Mouse (Mus musculus): ENCODE data around the gene Zbtb22. TPM values are rescaled to one million over a fixed set of nuclear protein-coding genes. Genes with fewer than 3 reads are reported as not detected.

Zbtb22 gene
- polyA plus RNA-seq, 1 experiment, result 92.1 TPM

DNA sequence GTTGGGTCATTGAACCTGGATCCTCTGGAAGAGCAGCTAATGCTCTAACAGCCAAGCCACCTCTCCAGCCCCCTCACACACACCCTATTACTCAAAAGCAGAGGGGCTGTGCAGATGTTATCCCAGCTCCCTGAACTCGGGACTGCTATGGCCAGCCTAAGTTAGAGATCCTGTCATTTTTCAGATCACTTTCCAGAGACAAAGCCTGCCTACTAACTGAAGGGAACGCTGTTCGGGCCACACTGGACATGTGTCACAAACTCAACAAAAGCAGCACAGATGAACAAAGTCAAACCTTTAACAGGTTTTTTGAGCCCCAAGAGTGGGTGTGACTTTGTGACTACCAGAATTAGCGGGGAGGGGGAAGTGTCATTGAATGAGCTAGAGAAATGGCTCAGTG lies 37.2 kb downstream of the Zbtb22 start:
- no peak for DNase-seq
- no peak overlapping the region for H3K4me3 ChIP-seq (replicated peaks; ENCODE audit: extremely low read depth, low read depth, low read length)
- peaks cover 20% of the 10 kb centered on the region for H3K4me1 ChIP-seq (ENCODE audit: control insufficient read depth, insufficient read depth, low read length)
- 72% methylated on average over 4 of the region's 4 CpGs for WGBS
- TF ChIP-seq POLR2A (IDR thresholded peaks at IDR 0.05; ENCODE audit: borderline replicate concordance, extremely low read depth, low read depth, low read length) (no peak), CTCF (IDR thresholded peaks at IDR 0.05; ENCODE audit: insufficient read depth, low read length) (no peak)

- TF ChIP-seq POLR2A (IDR thresholded peaks at IDR 0.05; ENCODE audit: borderline replicate concordance, extremely low read depth, low read depth, low read length), result no peak
- 76% methylated on average over 3 of the region's 3 CpGs for WGBS
- H3K4me3 ChIP-seq (replicated peaks; ENCODE audit: extremely low read depth, low read depth, low read length), result no peak overlapping the region
- peaks cover 20% of the 10 kb centered on the region for H3K4me1 ChIP-seq (ENCODE audit: control insufficient read depth, insufficient read depth, low read length)
- no peak for DNase-seq
Measured at GRCm38 (mm10) chr17:33953310-33953709, 37.6 kb downstream of the Zbtb22 start.

GRCm38 (mm10) chr17:33953961-33954565 lies 38.4 kb downstream of the Zbtb22 start:
- DNase-seq, result no peak
- 34% methylated on average over 5 of the region's 5 CpGs for WGBS
- H3K4me1 ChIP-seq (ENCODE audit: control insufficient read depth, insufficient read depth, low read length), result peaks cover 20% of the 10 kb centered on the region
- H3K4me3 ChIP-seq (replicated peaks; ENCODE audit: extremely low read depth, low read depth, low read length), result no peak overlapping the region
- TF ChIP-seq POLR2A (IDR thresholded peaks at IDR 0.05; ENCODE audit: borderline replicate concordance, extremely low read depth, low read depth, low read length), result no peak
- no peak for TF ChIP-seq CTCF (IDR thresholded peaks at IDR 0.05; ENCODE audit: insufficient read depth, low read length)

- 1% methylated on average over 33 of the region's 33 CpGs for WGBS
- H3K4me1 ChIP-seq (ENCODE audit: control insufficient read depth, insufficient read depth, low read length), result peaks cover 17% of the 10 kb centered on the region
- TF ChIP-seq CTCF (IDR thresholded peaks at IDR 0.05; ENCODE audit: insufficient read depth, low read length), result no peak
- DNase-seq, result no peak
- H3K4me3 ChIP-seq (replicated peaks; ENCODE audit: extremely low read depth, low read depth, low read length), result peak overlapping the region; percentile 67
Measured at GRCm38 (mm10) chr17:33954646-33955554, 39.2 kb downstream of the Zbtb22 start.

DNA sequence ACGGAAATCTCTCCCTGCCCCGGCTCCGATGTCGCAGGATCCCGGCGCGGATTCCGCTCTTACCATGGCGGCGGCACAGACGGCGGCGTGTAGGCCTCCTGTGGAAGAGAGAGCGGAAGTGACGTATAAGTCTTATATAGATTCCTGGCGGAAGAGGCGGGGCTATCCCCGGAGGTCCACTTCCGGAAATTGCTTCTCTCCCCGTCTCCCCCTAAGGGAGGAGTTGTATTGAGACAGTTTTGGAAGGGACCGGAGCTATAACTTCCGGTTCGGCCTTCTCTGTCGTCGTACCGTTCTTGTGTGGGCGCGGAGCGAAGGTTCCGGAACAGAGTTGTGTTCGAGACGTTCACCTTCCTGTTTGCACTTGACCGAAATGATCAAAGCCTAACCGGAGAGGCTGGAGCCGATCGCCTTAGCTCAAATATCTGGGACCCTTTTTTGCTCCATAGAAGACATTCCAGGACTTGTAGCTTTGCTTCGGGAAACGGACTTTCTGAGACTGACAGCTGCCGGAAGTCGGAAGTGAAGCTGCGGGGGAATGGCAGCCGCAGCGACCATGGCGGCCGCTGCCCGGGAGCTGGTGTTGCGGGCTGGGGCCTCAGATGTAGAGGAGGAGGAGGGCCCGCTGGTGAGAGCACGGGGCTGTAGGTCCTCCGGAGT lies 40.0 kb downstream of the Zbtb22 start, which contains the start of the genes Vps52 and Rps18:
Gene Vps52 (plus strand): TSS at position 258 of the 660 bp plus-strand sequence.
Gene Rps18 (minus strand): TSS at position 447 of the 660 bp plus-strand sequence.
- no peak for TF ChIP-seq CTCF (IDR thresholded peaks at IDR 0.05; ENCODE audit: insufficient read depth, low read length)
- peak; percentile 94 for TF ChIP-seq POLR2A (IDR thresholded peaks at IDR 0.05; ENCODE audit: borderline replicate concordance, extremely low read depth, low read depth, low read length)
- WGBS, result under 1% methylated on average over 50 of the region's 50 CpGs
- peaks cover 14% of the 10 kb centered on the region for H3K4me1 ChIP-seq (ENCODE audit: control insufficient read depth, insufficient read depth, low read length)
- peak within 1 kb of the TSS; percentile 82 for H3K4me3 ChIP-seq (replicated peaks; ENCODE audit: extremely low read depth, low read depth, low read length)
- peak; percentile 96 for DNase-seq

- Histone ChIP-seq H3K4me1 (ENCODE audit: control insufficient read depth, insufficient read depth, low read length) (peaks cover 14% of the 10 kb centered on the region), H3K4me3 (replicated peaks; ENCODE audit: extremely low read depth, low read depth, low read length) (peak overlapping the region; percentile 82)
- DNase-seq, result no peak
- WGBS, result 5% methylated on average over 10 of the region's 10 CpGs
- TF ChIP-seq POLR2A (IDR thresholded peaks at IDR 0.05; ENCODE audit: borderline replicate concordance, extremely low read depth, low read depth, low read length), result no peak
- no peak for TF ChIP-seq CTCF (IDR thresholded peaks at IDR 0.05; ENCODE audit: insufficient read depth, low read length)
Measured at GRCm38 (mm10) chr17:33956336-33956735, 40.6 kb downstream of the Zbtb22 start.

GRCm38 (mm10) chr17:33957493-33957892 lies 41.8 kb downstream of the Zbtb22 start:
- Histone ChIP-seq H3K4me1 (ENCODE audit: control insufficient read depth, insufficient read depth, low read length) (peaks cover 8% of the 10 kb centered on the region), H3K4me3 (replicated peaks; ENCODE audit: extremely low read depth, low read depth, low read length) (no peak overlapping the region)
- 74% methylated on average over 6 of the region's 6 CpGs for WGBS
- no peak for DNase-seq
- no peak for TF ChIP-seq POLR2A (IDR thresholded peaks at IDR 0.05; ENCODE audit: borderline replicate concordance, extremely low read depth, low read depth, low read length)
- TF ChIP-seq CTCF (IDR thresholded peaks at IDR 0.05; ENCODE audit: insufficient read depth, low read length), result no peak

DNA sequence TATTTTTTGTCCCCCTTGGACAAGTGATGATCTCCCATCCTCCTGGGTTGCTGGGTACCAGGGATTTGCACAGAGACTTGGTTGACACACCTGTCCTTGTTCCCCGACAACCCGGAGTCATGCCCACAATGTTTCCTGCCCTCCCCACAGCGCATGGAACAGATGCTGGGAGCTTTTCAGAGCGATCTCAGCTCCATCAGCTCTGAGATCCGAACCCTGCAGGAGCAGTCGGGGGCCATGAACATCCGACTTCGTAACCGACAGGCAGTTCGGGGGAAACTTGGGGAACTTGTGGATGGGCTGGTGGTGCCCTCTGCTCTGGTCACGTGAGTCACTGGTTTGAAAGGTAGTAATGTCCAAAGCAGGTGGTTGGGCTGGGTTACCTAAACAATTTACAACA lies 42.7 kb downstream of the Zbtb22 start:
- H3K4me1 ChIP-seq (ENCODE audit: control insufficient read depth, insufficient read depth, low read length), result peaks cover 8% of the 10 kb centered on the region
- no peak overlapping the region for H3K4me3 ChIP-seq (replicated peaks; ENCODE audit: extremely low read depth, low read depth, low read length)
- no peak for DNase-seq
- no peak for TF ChIP-seq POLR2A (IDR thresholded peaks at IDR 0.05; ENCODE audit: borderline replicate concordance, extremely low read depth, low read depth, low read length)
- no peak for TF ChIP-seq CTCF (IDR thresholded peaks at IDR 0.05; ENCODE audit: insufficient read depth, low read length)
- 95% methylated on average over 11 of the region's 11 CpGs for WGBS

DNA sequence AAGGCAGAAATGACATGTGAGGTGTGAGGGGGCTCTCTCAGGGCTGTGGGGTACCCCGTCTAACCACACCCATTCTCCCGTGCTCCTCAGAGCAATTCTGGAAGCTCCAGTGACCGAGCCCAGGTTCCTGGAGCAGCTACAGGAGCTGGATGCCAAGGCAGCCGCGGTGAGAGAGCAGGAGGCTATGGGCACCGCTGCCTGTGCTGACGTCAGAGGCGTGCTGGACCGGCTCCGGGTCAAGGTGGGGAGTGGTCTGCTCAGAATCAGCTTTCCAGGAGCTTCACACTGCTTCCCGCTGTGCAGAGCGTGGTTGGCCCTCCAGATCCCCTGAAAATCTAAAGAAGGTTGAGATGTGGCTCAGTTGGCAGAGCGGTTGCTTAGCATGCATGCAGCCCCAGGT lies 43.4 kb downstream of the Zbtb22 start:
- Histone ChIP-seq H3K4me3 (replicated peaks; ENCODE audit: extremely low read depth, low read depth, low read length) (no peak overlapping the region), H3K4me1 (ENCODE audit: control insufficient read depth, insufficient read depth, low read length) (peaks cover 8% of the 10 kb centered on the region)
- no peak for TF ChIP-seq POLR2A (IDR thresholded peaks at IDR 0.05; ENCODE audit: borderline replicate concordance, extremely low read depth, low read depth, low read length)
- no peak for TF ChIP-seq CTCF (IDR thresholded peaks at IDR 0.05; ENCODE audit: insufficient read depth, low read length)
- DNase-seq, result no peak
- 95% methylated on average over 13 of the region's 13 CpGs for WGBS
